Mouse (Mus musculus): ENCODE measurements at regions not wholly inside any gene's neighbourhood (a gene's known extent, or its start where the extent isn't known, plus 50 kb on each side); places are given as distances from the start of the nearest gene placed in this dataset.
"Not testable (repeated sequence)": the region's sequence is repeated elsewhere in the genome, so short reads cannot be mapped to it uniquely, and the experiment has no call there.

GRCm38 (mm10) chr4:6600766-6601367 is 1638.0 kb downstream of the Car8 start:
- Histone ChIP-seq H3K27ac (no peak overlapping the region), H3K27me3 (ENCODE audit: control insufficient read depth, insufficient read depth, low read length) (no peaks in the 10 kb centered on the region), H3K9me3 (ENCODE audit: control insufficient read depth, low read length) (no peaks in the 10 kb centered on the region), H3K4me2 (replicated peaks) (no peak overlapping the region), H3K4me1 (replicated peaks; ENCODE audit: control insufficient read depth, insufficient read depth, low read length) (no peaks in the 10 kb centered on the region), H3K9ac (no peak overlapping the region), H3K4me3 (replicated peaks; ENCODE audit: low read length) (no peak overlapping the region), H3K36me3 (replicated peaks; ENCODE audit: control insufficient read depth, insufficient read depth) (no peaks in the 10 kb centered on the region)
- WGBS, result 62% methylated on average over 7 of the region's 7 CpGs
- DNase-seq (ENCODE audit: low spot score) (no peak), ATAC-seq (ENCODE audit: low FRiP score) (no peak)

DNA sequence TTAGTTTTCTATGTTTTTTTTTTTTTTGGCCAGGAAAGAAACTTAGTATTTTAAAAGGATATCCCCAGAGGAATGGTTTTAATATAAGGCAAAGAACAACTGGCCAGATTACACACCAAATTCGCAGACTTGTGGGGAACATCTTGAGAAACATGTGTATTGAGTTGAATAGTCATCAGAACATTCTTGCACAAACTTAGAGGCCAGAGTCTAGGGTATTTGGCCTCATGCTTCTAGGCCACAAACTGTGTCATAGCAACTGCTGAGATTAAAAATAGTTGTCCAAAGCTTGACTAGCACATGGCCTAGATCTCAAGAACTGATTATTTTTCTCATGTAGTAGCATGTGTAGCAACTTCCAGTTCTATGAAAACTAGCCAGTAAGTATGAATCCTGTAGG is 1642.5 kb downstream of the Car8 start:
- ATAC-seq (ENCODE audit: low FRiP score) (no peak), DNase-seq (ENCODE audit: low spot score) (no peak)
- H3K4me2 ChIP-seq (replicated peaks), result no peak overlapping the region
- no peak overlapping the region for H3K27ac ChIP-seq
- no peaks in the 10 kb centered on the region for H3K36me3 ChIP-seq (replicated peaks; ENCODE audit: control insufficient read depth, insufficient read depth)
- no peaks in the 10 kb centered on the region for H3K9me3 ChIP-seq (ENCODE audit: control insufficient read depth, low read length)
- H3K27me3 ChIP-seq (ENCODE audit: control insufficient read depth, insufficient read depth, low read length), result no peaks in the 10 kb centered on the region
- H3K9ac ChIP-seq, result no peak overlapping the region
- H3K4me3 ChIP-seq (replicated peaks; ENCODE audit: low read length), result no peak overlapping the region
- 72% methylated on average over 1 of the region's 1 CpGs for WGBS
- H3K4me1 ChIP-seq (replicated peaks; ENCODE audit: control insufficient read depth, insufficient read depth, low read length), result no peaks in the 10 kb centered on the region

GRCm38 (mm10) chr4:6592890-6593289 is 1646.0 kb downstream of the Car8 start:
- H3K4me1 ChIP-seq (replicated peaks; ENCODE audit: control insufficient read depth, insufficient read depth, low read length); H3K9me3 ChIP-seq (ENCODE audit: control insufficient read depth, low read length); DNase-seq (ENCODE audit: low spot score); H3K4me3 ChIP-seq (replicated peaks; ENCODE audit: low read length); ATAC-seq (ENCODE audit: low FRiP score); H3K27me3 ChIP-seq (ENCODE audit: control insufficient read depth, insufficient read depth, low read length); H3K36me3 ChIP-seq (replicated peaks; ENCODE audit: control insufficient read depth, insufficient read depth); H3K9ac ChIP-seq; H3K27ac ChIP-seq; H3K4me2 ChIP-seq (replicated peaks): not testable (repeated sequence)
- 66% methylated on average over 3 of the region's 3 CpGs for WGBS

DNA sequence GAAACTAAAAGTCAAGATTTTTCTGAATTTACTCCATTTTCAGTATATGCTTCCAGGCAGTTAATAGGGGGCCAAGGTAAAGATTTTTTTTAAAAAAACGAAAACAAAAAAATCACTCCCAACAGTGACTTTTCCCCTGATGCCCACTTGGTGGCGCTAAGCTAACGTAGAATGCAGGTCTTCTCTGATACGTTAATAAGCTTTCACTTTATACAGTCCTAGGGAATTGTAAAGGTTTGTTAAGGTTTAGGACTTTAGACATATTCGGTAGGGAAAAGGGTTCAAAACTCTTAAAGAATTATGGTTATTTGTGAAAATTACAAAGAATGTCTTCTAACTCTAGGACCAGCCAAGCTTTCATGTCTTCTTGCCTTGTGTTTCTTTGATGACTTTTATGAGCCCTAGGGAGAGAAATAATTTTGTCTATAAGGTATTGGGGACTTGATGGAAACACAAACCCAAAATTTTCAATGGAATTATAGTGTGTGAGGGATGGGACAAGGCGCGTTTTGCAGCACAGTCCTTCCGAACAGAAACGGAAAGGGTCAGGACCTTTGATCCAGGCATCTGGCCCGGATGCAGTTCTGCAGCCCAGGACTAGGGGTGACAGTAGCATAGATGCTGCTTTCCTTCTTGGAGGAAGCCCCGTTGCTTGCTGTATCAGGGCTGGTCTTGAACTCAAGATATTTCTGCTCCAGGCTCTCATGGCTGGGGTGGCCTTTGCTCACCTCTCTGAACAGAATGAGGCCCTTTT is 1677.1 kb downstream of the Car8 start:
- Histone ChIP-seq H3K27ac (no peak overlapping the region), H3K4me1 (replicated peaks; ENCODE audit: control insufficient read depth, insufficient read depth, low read length) (no peaks in the 10 kb centered on the region), H3K4me3 (replicated peaks; ENCODE audit: low read length) (no peak overlapping the region), H3K4me2 (replicated peaks) (no peak overlapping the region), H3K9ac (no peak overlapping the region), H3K36me3 (replicated peaks; ENCODE audit: control insufficient read depth, insufficient read depth) (no peaks in the 10 kb centered on the region), H3K27me3 (ENCODE audit: control insufficient read depth, insufficient read depth, low read length) (no peaks in the 10 kb centered on the region), H3K9me3 (ENCODE audit: control insufficient read depth, low read length) (no peaks in the 10 kb centered on the region)
- ATAC-seq (ENCODE audit: low FRiP score) (peak; percentile 57; the same call in 1 of the 2 replicates), DNase-seq (ENCODE audit: low spot score) (peak; percentile 83)
- WGBS, result 35% methylated on average over 11 of the region's 11 CpGs

GRCm38 (mm10) chr4:6539626-6540025 is 1699.2 kb downstream of the Car8 start:
- no peak overlapping the region for H3K4me3 ChIP-seq (replicated peaks; ENCODE audit: low read length)
- no peaks in the 10 kb centered on the region for H3K27me3 ChIP-seq (ENCODE audit: control insufficient read depth, insufficient read depth, low read length)
- DNase-seq (ENCODE audit: low spot score), result no peak
- H3K4me1 ChIP-seq (replicated peaks; ENCODE audit: control insufficient read depth, insufficient read depth, low read length), result no peaks in the 10 kb centered on the region
- ATAC-seq (ENCODE audit: low FRiP score), result no peak
- 95% methylated on average over 5 of the region's 5 CpGs for WGBS
- H3K27ac ChIP-seq, result no peak overlapping the region
- H3K9ac ChIP-seq, result no peak overlapping the region
- no peak overlapping the region for H3K4me2 ChIP-seq (replicated peaks)
- no peaks in the 10 kb centered on the region for H3K9me3 ChIP-seq (ENCODE audit: control insufficient read depth, low read length)
- no peaks in the 10 kb centered on the region for H3K36me3 ChIP-seq (replicated peaks; ENCODE audit: control insufficient read depth, insufficient read depth)

DNA sequence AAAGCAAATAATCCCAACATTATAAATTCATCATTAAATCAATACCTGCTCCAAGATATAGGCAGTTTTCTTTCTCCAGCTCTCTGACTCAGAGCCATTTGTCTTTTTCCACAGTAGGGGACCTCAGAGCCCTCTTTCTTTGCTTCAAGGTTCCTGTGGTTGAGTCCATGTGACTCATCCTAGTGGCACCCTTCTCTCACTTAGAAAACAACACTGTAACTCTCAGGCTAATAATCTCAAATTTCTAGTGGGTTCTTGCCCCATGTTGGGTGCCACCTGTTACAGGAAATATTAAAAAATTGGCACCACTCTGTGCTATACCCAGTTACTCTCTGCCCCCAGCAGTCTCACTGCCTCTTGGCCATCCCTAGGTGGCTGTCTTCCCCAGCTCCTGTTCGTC is 1706.4 kb downstream of the Car8 start:
- ATAC-seq (ENCODE audit: low FRiP score) (no peak), DNase-seq (ENCODE audit: low spot score) (no peak)
- Histone ChIP-seq H3K27me3 (ENCODE audit: control insufficient read depth, insufficient read depth, low read length) (no peaks in the 10 kb centered on the region), H3K9me3 (ENCODE audit: control insufficient read depth, low read length) (no peaks in the 10 kb centered on the region), H3K4me1 (replicated peaks; ENCODE audit: control insufficient read depth, insufficient read depth, low read length) (no peaks in the 10 kb centered on the region), H3K9ac (no peak overlapping the region), H3K36me3 (replicated peaks; ENCODE audit: control insufficient read depth, insufficient read depth) (no peaks in the 10 kb centered on the region), H3K4me3 (replicated peaks; ENCODE audit: low read length) (no peak overlapping the region), H3K4me2 (replicated peaks) (no peak overlapping the region), H3K27ac (no peak overlapping the region)
- 72% methylated on average over 1 of the region's 1 CpGs for WGBS

DNA sequence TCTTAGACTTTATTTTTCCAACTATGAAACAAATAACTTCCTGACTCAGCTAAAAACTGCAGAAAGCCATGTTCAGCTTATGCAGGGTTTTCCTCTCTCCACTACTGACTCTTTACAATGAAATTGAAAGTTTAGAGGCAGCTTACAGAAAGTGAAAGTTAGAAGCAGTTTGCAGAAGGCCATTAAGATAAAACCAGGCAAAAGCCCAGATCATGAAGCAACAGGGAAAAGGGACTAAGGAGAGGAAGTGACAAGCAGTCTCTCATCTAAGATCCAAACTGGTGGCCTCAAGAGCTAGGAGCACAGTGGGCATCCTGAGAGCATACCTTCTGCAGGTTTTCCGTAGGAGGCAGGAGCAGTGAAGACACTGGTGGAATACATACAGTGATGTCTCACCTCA is 1721.2 kb downstream of the Car8 start:
- Histone ChIP-seq H3K27ac (no peak overlapping the region), H3K4me2 (replicated peaks) (no peak overlapping the region), H3K9ac (no peak overlapping the region), H3K9me3 (ENCODE audit: control insufficient read depth, low read length) (no peaks in the 10 kb centered on the region), H3K4me1 (replicated peaks; ENCODE audit: control insufficient read depth, insufficient read depth, low read length) (peaks cover 6% of the 10 kb centered on the region; the same call in 1 of the 2 replicates), H3K4me3 (replicated peaks; ENCODE audit: low read length) (no peak overlapping the region), H3K36me3 (replicated peaks; ENCODE audit: control insufficient read depth, insufficient read depth) (no peaks in the 10 kb centered on the region), H3K27me3 (ENCODE audit: control insufficient read depth, insufficient read depth, low read length) (no peaks in the 10 kb centered on the region)
- no peak for DNase-seq (ENCODE audit: low spot score)
- WGBS, result 92% methylated on average over 1 of the region's 1 CpGs
- no peak for ATAC-seq (ENCODE audit: low FRiP score)

- DNase-seq (ENCODE audit: low spot score), result peak; percentile 90
- Histone ChIP-seq H3K4me3 (replicated peaks; ENCODE audit: low read length) (no peak overlapping the region), H3K4me1 (replicated peaks; ENCODE audit: control insufficient read depth, insufficient read depth, low read length) (peaks cover 6% of the 10 kb centered on the region; the same call in 1 of the 2 replicates), H3K27me3 (ENCODE audit: control insufficient read depth, insufficient read depth, low read length) (no peaks in the 10 kb centered on the region), H3K27ac (no peak overlapping the region), H3K9me3 (ENCODE audit: control insufficient read depth, low read length) (no peaks in the 10 kb centered on the region), H3K9ac (no peak overlapping the region), H3K4me2 (replicated peaks) (no peak overlapping the region), H3K36me3 (replicated peaks; ENCODE audit: control insufficient read depth, insufficient read depth) (no peaks in the 10 kb centered on the region)
- 23% methylated on average over 6 of the region's 6 CpGs for WGBS
- ATAC-seq (ENCODE audit: low FRiP score), result peak; percentile 67
These were observed 1721.7 kb upstream of the Impad1 start for GRCm38 (mm10) chr4:6514823-6515222.

GRCm38 (mm10) chr4:6513635-6514034 is 1720.5 kb upstream of the Impad1 start:
- Histone ChIP-seq H3K36me3 (replicated peaks; ENCODE audit: control insufficient read depth, insufficient read depth) (no peaks in the 10 kb centered on the region), H3K27ac (no peak overlapping the region), H3K4me3 (replicated peaks; ENCODE audit: low read length) (no peak overlapping the region), H3K9ac (no peak overlapping the region), H3K27me3 (ENCODE audit: control insufficient read depth, insufficient read depth, low read length) (no peaks in the 10 kb centered on the region), H3K4me1 (replicated peaks; ENCODE audit: control insufficient read depth, insufficient read depth, low read length) (peaks cover 6% of the 10 kb centered on the region; the same call in 1 of the 2 replicates), H3K4me2 (replicated peaks) (no peak overlapping the region), H3K9me3 (ENCODE audit: control insufficient read depth, low read length) (no peaks in the 10 kb centered on the region)
- no peak for ATAC-seq (ENCODE audit: low FRiP score)
- 69% methylated on average over 3 of the region's 3 CpGs for WGBS
- peak; percentile 19 for DNase-seq (ENCODE audit: low spot score)

All from hindbrain, embryonic 14.5 days (tissue).